Mouse (Mus musculus) thymus, postnatal 10 days (tissue): ENCODE results near the gene Fam181a.

Source experiments
- DNase-seq, 2 experiments: peaks; one replicate each; pipeline ENCODE4 v3.0.0; 2021; ENCODE audit warnings: low spot score in 2 of 2

Fam181a gene

DNA sequence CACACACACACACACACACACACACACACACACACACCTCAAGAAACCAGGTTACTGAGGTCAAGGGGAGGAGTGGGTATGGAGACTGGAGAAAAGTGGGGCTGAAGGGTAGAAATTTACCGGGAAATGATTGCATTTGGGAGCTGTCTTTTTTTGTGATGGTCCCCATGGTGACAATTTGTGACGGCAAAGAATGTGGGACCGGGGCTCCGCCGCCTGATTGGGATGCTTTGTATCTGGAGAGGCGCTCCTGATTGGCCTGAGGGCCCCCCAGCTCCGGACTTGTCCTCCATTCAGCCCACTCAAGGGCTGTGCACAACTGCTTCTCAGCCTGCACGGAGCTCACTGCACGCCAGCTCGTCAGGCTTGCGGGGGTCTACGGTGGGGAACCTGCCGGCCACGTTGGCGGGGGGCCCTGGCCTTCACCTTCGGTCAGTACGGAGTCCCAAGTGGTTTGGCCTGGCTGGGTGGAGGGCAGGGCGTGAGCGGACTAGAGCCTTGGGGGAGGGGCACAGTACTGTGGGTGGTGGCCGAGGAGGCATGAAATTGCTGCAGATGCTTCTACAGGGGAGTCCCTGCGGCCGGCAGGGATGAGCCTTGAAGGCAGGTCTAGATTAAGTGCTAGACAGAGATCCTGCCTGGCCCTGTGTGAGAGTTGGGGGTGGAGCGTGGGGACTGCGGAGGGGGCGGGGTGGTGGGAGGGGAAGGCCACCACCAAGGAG lies 4.0 kb downstream of the Fam181a start:
- no peak for DNase-seq

DNA sequence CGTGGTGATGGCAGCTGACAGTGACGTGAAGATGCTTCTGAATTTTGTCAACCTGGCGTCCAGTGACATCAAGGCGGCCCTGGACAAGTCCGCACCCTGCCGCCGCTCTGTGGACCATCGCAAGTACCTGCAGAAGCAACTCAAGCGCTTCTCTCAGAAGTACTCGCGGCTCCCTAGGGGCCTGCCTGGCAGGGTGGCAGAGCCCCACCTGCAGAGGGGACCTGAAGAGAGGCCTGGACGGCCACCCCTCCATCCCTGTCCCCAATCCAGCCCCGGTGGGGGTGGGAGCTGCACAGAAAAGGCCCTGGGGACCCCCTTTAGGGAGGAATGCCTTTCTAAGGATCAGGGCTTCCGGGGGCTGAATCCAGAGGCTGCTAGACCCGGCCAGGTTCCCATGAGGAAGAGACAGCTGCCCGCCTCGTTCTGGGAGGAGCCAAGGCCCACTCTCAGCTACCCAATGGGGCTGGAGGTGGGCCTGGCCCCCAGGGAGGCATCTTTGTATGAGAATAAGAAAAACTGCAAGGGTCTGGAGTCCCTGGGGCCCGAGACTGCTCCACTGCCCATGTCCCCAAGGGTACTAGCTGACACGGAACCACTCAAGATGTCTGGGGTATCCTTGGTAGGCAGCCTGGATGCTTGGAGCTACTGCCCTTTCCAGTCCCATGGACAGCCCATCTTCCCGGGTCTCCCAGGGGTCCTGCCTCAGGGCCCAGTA lies 5.2 kb downstream of the Fam181a start:
- no peak for DNase-seq

DNA sequence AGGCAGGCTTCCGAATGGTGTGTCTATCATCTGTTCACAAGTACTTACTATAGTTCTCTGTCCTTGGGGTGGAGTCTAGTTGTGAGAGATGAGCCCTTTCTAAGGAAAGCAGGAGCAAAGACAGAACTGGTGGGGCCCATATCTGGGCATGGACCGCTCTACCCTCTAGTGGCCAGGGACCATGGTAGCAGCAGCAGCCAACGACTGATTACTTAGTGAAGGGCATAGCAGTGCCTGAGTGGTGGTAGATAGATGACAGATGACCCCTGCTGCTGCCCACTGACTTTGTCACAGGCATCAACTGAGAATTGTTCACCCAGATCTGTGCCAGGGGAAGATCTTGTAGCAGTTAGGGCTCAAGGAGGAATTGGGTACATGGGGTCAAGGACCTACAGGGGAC lies 12.0 kb downstream of the Fam181a start:
- peak in 1 of 2 experiments; percentile 40 for DNase-seq

GRCm38 (mm10) chr12:103325156-103325857 lies 14.5 kb downstream of the Fam181a start:
- peak; percentile 90 to 97 for DNase-seq

- no peak for DNase-seq
Measured at GRCm38 (mm10) chr12:103326569-103326968, 15.8 kb downstream of the Fam181a start.

DNA sequence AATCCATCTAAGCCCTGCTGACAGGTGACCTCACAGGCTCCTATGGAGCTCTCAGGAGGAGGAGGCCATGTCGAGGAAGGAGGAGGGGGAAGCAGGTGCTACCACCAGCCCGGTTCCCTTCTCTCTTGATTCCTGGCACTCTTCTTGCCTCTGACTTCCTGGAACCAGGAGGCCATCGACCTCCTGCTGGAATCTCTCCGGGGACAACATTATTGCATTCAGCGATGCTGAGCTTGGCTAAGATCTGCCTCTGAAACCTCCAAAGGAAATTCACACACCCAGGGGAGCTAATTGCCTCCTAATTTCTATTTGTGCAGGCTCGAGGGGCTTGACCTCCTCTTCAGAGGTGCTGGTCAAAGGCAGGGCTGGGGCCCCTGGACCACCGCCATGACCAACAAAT lies 16.3 kb downstream of the Fam181a start:
- DNase-seq: no peak

DNA sequence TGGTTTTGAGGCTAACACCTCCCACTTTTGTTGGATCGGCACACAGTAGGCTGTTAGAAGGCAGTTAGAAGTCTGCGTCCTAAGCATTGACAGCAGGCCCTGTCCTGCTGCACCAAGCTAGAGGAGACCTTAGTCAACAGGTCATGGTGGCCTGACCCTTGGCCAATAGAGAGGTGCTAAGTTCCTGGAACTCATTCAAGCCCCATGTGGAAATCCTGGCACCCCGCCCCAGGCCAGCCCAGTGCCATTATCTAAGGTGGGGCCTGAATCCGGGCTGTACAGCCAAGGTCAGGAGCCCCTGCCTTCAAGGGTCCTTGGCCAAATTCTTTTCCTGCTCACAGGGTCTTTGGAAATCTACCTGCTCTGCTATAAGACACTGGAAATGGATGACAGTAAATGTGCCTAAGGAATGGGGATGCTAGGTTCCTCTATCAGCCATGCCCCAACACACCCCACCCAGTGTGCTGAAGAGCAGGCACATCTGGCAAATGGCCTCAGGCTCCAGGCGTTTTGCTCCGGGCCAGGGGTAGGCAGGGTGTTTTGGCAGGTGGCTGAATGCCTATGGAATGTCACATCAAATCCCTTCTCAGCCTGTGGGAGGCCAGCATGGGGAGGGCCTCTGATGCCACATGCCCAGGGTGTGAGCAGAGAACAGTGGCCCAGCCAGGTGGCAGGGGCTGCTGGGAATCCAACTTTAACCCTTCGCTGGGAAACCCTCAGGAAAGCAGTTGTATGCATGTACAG lies 17.8 kb downstream of the Fam181a start:
- no peak for DNase-seq

GRCm38 (mm10) chr12:103331491-103331890 lies 20.7 kb downstream of the Fam181a start:
- DNase-seq: peak; percentile 72 to 76

DNA sequence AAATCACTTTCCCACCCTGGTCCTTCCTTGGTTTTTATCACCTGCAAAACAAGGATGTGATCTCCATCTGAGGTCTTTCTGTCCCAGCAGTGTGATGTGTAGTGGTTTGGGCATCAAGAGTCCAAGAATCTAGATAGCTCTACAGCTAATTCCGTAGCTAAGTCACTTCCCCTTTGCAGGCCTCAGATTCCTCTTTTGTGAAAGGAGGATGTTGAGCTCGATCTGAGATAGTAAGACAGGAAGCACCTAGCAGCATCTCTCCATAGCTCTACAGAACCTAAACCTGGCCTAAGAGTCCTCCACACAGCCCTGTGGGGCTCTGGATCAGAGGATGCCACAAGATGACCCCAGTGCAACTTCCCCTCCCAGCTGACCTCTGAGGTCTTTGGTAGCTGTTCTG lies 22.1 kb downstream of the Fam181a start:
- DNase-seq: peak in 1 of 2 experiments; percentile 39

- DNase-seq: no peak
Measured at GRCm38 (mm10) chr12:103333426-103333825, 22.7 kb downstream of the Fam181a start.

GRCm38 (mm10) chr12:103336766-103337165 lies 26.0 kb downstream of the Fam181a start:
- DNase-seq: no peak

DNA sequence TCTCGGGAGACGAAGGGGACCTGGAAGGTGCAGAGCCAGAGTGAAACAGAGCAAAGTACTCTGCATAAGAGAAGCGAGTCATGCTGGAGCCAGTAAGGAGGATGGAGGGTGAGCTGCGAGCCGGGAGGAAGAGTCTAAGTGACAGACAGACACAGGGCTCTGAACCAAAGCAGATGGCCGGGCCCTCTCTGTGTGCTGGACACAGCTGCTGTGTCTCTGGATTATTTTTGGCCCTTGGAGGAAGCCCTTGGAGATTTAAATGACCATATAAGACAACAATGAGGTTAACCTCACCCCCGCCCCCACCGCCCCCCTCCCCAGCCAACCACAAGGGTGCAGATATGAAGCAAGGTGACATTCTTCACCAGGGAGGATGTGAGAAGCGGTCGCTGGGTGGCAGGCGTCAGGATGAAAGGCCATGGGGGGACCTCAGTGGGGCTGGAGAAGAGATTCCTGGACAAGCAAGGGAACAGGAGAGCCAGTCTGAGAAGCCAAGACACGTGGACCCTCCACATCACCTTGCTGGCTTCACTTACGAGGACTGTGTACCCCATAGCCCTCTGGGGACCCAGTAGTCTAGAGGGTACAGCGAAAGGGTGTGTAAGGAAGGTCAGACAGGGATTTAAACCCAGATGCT lies 27.5 kb downstream of the Fam181a start:
- DNase-seq: no peak

DNA sequence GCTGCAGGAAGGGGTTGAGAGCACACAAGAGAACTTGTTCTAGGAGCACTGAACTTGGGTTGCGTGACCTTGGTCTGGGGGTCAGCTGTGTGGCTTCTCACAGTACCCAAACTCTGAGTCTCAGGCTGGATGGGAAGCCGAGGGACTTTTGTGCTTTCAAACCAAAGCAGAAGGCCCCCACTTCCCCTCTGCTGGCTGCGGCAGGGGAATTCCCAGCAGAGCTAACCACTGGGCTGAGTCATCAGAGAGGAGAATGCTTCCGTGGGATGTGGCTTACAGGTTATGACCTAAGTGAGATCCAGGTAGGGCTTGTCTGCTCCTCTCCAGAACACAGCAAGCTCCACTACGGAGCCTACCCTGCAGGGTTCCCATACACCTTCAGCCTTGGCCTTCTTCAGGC lies 30.4 kb downstream of the Fam181a start:
- DNase-seq: no peak

DNA sequence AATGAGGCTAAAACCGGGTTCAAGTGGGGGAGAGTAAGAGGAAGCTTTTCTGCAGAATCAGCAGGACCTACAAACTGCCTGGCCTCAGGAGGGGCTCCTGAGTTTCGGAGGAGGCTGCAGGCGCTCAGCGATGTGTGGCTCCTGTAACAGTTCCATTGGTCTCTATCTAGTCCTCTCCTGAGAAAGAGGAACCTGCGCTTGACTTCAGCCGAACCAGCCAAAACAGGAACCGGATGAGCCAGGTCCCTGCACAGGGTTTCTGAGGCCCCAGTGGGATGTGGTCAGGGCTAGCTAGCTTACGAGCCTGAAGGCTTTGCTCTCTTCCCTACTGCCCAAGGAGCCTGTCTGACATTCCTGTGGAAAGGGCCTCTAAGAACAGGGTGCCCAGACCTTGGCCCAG lies 32.7 kb downstream of the Fam181a start:
- peak in 1 of 2 experiments; percentile 52 for DNase-seq

DNA sequence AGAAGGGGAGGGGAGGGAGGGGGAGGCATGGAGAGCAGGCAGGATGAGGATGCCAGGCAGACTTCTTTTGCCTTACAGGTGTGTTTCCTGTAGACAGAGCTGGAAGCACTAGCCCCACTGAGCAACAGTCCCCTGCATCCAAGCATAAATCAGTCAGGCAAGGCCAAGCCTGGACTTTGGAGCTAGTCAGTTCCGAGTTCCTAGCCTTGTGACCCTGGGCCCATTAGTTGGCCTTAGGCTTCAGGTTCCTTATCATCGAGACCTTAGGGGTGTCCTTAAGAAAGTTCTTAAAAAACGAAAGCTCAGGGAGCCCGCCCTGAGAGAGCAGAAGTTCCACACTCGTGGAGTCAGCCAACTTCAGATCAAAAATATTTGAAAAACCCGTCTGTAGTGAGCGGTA lies 34.2 kb downstream of the Fam181a start:
- DNase-seq: no peak

DNA sequence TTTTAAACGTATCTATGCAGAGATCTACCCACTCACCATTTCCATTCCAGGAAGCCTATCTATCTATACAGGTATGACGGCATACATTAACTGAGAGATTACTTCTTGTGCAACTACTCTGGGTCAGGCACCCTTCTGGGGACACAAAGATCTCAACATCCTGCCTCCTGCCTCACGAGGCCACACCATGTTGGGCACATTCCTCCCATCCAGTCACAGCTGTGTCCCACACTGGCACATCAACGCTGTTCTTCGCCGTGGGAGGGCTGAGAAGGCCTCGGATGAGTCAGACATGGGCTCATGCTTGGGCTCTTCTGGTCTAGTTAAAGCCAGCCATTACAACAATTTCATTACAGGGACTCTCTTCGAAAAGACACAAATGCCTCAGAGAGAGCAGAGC lies 36.2 kb downstream of the Fam181a start:
- no peak for DNase-seq

DNA sequence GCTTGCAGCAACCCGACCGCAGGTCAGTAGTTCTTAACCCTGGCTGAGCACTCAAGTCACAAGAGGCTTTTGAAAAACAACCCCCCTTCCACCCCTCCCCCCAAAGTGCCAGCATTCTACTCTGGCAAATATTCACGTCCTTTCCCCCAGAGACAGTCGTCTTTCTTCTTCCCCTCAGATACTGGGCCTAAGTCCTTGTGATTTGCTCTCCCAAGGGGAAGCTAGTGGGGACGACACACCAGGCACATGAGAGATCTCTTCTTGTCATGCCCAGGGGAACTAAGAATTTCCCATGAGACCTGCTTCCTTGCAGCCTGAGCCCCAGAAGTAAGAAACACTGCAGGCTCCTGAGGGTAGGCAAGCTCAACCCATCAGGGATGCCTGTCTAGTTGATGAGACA lies 36.6 kb downstream of the Fam181a start:
- no peak for DNase-seq

- DNase-seq: peak; percentile 74 to 92
Measured at GRCm38 (mm10) chr12:103348506-103348905, 37.7 kb downstream of the Fam181a start.

GRCm38 (mm10) chr12:103352735-103353134 lies 42.0 kb downstream of the Fam181a start:
- DNase-seq: no peak

GRCm38 (mm10) chr12:103353538-103353937 lies 42.8 kb downstream of the Fam181a start:
- peak in 1 of 2 experiments; percentile 47 for DNase-seq

GRCm38 (mm10) chr12:103355746-103356414 lies 45.1 kb downstream of the Fam181a start, which contains the start of gene Asb2:
TSS of gene Asb2 (minus strand) at chr12:103356001.
- DNase-seq: no peak
